Mouse (Mus musculus) heart, adult 2 months (tissue): Measurements from ENCODE around the gene Teddm2.

Experiments used
- CTCF ChIP-seq: fragments of 200-600 bp; IDR thresholded peaks from 2 replicates; pipeline ENCODE4 v1.8.1; 2022; ENCODE audit warnings: antibody characterized with exemption, mild to moderate bottlenecking, moderate library complexity
- POLR2A ChIP-seq: fragments of 200-500 bp; IDR thresholded peaks from 2 replicates; pipeline ENCODE4 v1.6.1; 2011; ENCODE audit warnings: mild to moderate bottlenecking, low read depth, low read length, control low read depth; ENCODE audit not compliant: insufficient read depth

- TF ChIP-seq CTCF: no peak
- no peak for TF ChIP-seq POLR2A
Measured at GRCm38 (mm10) chr1:153937025-153937424, 37.0 kb upstream of the Teddm2 start.
